Mouse (Mus musculus) liver, adult 2 months (tissue): ENCODE measurements at regions not wholly inside any gene's neighbourhood (a gene's known extent, or its start where the extent isn't known, plus 50 kb on each side); places are given as distances from the start of the nearest gene placed in this dataset.

ENCODE experiments used
- CTCF ChIP-seq: fragments of 200-500 bp; IDR thresholded peaks from 2 replicates; pipeline ENCODE4 v1.5.1; 2011; ENCODE audit warnings: low read depth, low read length, control low read depth
- POLR2A ChIP-seq: fragments of 200-500 bp; IDR thresholded peaks from 2 replicates; pipeline ENCODE4 v1.6.1; 2011; ENCODE audit warnings: low read length, control low read depth; ENCODE audit not compliant: insufficient read depth; ENCODE audit errors: extremely low read depth

- TF ChIP-seq POLR2A (no peak), CTCF (no peak)
Observed at GRCm38 (mm10) chr10:21776762-21777080, 105.3 kb upstream of the Sgk1 start.
